Mouse (Mus musculus) kidney, adult 2 months (tissue): Measurements from ENCODE around the gene Plppr2. TPM values are rescaled to one million over a fixed set of nuclear protein-coding genes. Genes with fewer than 3 reads are reported as not detected.
A peak's percentile ranks its signal among the peaks of the same experiment; 100 is the strongest.

ENCODE experiments used
- DNase-seq: peaks from one replicate; pipeline ENCODE4 v3.0.0; 2021
- H3K27ac ChIP-seq: fragments of 200-500 bp; 2 replicates; pipeline ENCODE4 v1.5.1; 2012; ENCODE audit warnings: low read depth, low read length, control low read depth, inconsistent platforms; ENCODE audit not compliant: insufficient read depth
- H3K27me3 ChIP-seq: fragments of 200-500 bp; replicated peaks from 2 replicates; pipeline ENCODE4 v1.6.1; 2012; ENCODE audit warnings: mild to moderate bottlenecking, moderate library complexity, low read length, inconsistent platforms; ENCODE audit not compliant: control insufficient read depth, insufficient read depth
- H3K36me3 ChIP-seq: fragments of 200-500 bp; 2 replicates; pipeline ENCODE4 v1.6.1; 2012; ENCODE audit warnings: mild to moderate bottlenecking, moderate library complexity, low read length, inconsistent platforms; ENCODE audit not compliant: control insufficient read depth, insufficient read depth
- H3K4me1 ChIP-seq: fragments of 200-500 bp; 2 replicates; pipeline ENCODE4 v1.6.1; 2011; ENCODE audit warnings: low read length; ENCODE audit not compliant: control insufficient read depth, insufficient read depth
- H3K4me3 ChIP-seq: fragments of 200-500 bp; 2 replicates; pipeline ENCODE4 v1.5.1; 2011; ENCODE audit warnings: mild to moderate bottlenecking, low read depth, low read length, control low read depth; ENCODE audit not compliant: insufficient read depth
- CTCF ChIP-seq: fragments of 200-500 bp; conservative IDR thresholded peaks from 2 replicates; pipeline ENCODE4 v1.5.1; 2011; ENCODE audit warnings: low read depth, mild to moderate bottlenecking, control low read depth, low read length, moderate library complexity, mixed read lengths; ENCODE audit not compliant: insufficient read depth, insufficient read length
- POLR2A ChIP-seq: fragments of 200-500 bp; IDR thresholded peaks from one replicate; pipeline ENCODE4 v1.6.1; 2011; ENCODE audit warnings: low read depth, low read length, control low read depth
- WGBS: fragments of 180-500 bp; shearing (Covaris S2); methylation state at CpG from one replicate; pipeline ENCODE4 v1.1.7; 2018; 5-methylcytosine and 5-hydroxymethylcytosine counted together
- polyA plus RNA-seq: library from polyadenylated mRNA; depleted of rRNA; stranded (reverse); fragments of >200 nt; gene quantifications from 2 replicates; pipeline ENCODE4 v1.2.3, GENCODE M21; 2012

The Plppr2 gene
- polyA plus RNA-seq, 1 experiment, result 6.0 TPM

DNA sequence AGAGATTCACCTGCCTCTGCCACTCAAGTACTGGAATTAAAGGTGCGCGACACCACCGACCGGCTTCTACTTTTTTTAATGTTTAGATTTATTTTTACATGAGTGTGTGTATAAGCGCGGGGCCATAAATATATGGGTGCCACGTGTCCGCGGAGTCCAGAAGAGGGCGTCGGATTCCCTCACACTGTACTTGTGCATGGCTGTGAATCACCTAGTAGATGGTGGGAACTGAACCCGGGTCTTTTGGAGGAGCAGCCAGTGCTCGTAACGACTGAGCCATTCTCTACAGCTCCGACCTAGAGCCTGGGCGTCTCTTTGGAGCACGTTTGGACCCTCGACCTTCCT, 18.4 kb downstream of the Plppr2 start:
- Histone ChIP-seq H3K4me1 (peaks cover 4% of the 10 kb centered on the region), H3K36me3 (no peaks in the 10 kb centered on the region), H3K27me3 (no peaks in the 10 kb centered on the region), H3K27ac (peak overlapping the region; percentile 68; the same call in 1 of the 2 replicates), H3K4me3 (peak overlapping the region; percentile 60)
- TF ChIP-seq CTCF (peak; percentile 42), POLR2A (no peak)
- under 1% methylated on average over 18 of the region's 18 CpGs for WGBS
- DNase-seq, result no peak

DNA sequence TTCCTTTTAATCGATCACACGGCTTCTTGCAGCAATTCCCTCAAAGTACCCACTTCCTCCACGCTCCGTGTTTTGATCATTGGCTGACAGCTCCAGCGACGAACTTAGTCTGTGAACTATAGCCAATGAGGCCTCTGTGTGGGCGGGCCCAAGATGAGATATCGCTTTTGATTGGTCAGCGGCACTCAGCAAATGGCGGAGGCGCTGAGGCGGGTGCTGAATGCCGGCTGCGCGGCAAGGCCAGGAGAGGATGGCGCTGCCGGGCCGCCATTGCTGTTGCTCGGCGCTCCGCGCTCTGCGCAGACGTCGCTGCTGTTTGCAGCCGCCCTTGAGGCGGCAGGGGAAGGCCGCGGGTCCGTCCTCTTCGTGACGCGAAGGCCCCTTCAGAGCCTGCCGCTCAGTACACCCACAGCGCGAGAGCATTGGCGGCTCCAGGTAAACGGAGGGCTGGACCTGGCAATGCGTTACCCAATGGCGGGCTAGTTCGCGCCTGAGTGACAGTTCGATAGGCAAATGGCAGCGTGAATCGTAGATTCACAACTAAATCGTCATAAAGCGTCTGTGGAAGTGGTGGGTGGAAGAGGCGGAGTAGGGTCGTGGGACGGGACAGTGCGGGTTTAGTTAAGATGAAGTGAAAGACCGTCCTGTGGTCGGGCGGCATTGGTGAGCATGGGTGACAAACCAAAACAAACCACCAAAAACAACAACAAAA, 18.9 kb downstream of the Plppr2 start, which contains the start of gene Swsap1:
Swsap1 (plus strand) TSS at position 186 of the 712 bp plus-strand sequence.
- TF ChIP-seq POLR2A, result peak; percentile 18
- TF ChIP-seq CTCF, result no peak
- Histone ChIP-seq H3K4me3 (peak within 1 kb of the TSS; percentile 64), H3K36me3 (no peaks in the 10 kb centered on the region), H3K27me3 (no peaks in the 10 kb centered on the region), H3K27ac (peak within 1 kb of the TSS; percentile 91), H3K4me1 (peaks cover 7% of the 10 kb centered on the region)
- DNase-seq, result peak; percentile 99
- WGBS, result under 1% methylated on average over 54 of the region's 54 CpGs

DNA sequence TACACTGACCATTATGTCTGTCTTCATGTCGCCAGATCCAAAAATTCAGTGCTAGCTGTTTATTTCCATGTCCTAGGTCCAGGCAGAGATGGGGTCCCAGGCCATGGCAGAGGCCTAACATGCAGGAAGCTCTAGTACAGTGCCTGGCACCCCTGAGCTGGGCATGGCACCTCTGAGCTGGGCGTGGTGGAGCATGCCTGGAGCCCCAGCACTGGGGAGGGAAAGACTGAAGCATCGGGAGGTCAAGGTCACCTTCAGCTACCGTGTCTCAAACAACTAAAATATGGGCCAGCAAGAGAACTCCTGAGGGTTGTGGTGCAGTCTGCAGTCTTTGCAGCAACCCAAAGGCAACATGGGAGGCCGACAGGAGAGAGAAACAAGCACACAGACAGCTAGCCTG, 21.5 kb downstream of the Plppr2 start:
- H3K27me3 ChIP-seq, result no peaks in the 10 kb centered on the region
- 71% methylated on average over 5 of the region's 5 CpGs for WGBS
- peaks cover 7% of the 10 kb centered on the region for H3K4me1 ChIP-seq
- no peak for DNase-seq
- H3K27ac ChIP-seq, result no peak overlapping the region
- TF ChIP-seq POLR2A (no peak), CTCF (no peak)
- no peaks in the 10 kb centered on the region for H3K36me3 ChIP-seq
- no peak overlapping the region for H3K4me3 ChIP-seq

- TF ChIP-seq POLR2A (no peak), CTCF (no peak)
- peak overlapping the region; percentile 75; the same call in 1 of the 2 replicates for H3K27ac ChIP-seq
- no peak overlapping the region for H3K4me3 ChIP-seq
- H3K4me1 ChIP-seq, result peaks cover 7% of the 10 kb centered on the region
- WGBS, result 88% methylated on average over 7 of the region's 7 CpGs
- H3K27me3 ChIP-seq, result no peaks in the 10 kb centered on the region
- H3K36me3 ChIP-seq, result no peaks in the 10 kb centered on the region
- DNase-seq, result no peak
These were observed 22.4 kb downstream of the Plppr2 start for GRCm38 (mm10) chr9:21959244-21959643.

- DNase-seq, result peak; percentile 70
- H3K36me3 ChIP-seq, result no peaks in the 10 kb centered on the region
- H3K4me3 ChIP-seq, result no peak overlapping the region
- H3K27ac ChIP-seq, result peak overlapping the region; percentile 95
- 32% methylated on average over 9 of the region's 9 CpGs for WGBS
- TF ChIP-seq POLR2A (no peak), CTCF (no peak)
- peaks cover 7% of the 10 kb centered on the region for H3K4me1 ChIP-seq
- no peaks in the 10 kb centered on the region for H3K27me3 ChIP-seq
These were observed 23.3 kb downstream of the Plppr2 start for GRCm38 (mm10) chr9:21960135-21960534.

DNA sequence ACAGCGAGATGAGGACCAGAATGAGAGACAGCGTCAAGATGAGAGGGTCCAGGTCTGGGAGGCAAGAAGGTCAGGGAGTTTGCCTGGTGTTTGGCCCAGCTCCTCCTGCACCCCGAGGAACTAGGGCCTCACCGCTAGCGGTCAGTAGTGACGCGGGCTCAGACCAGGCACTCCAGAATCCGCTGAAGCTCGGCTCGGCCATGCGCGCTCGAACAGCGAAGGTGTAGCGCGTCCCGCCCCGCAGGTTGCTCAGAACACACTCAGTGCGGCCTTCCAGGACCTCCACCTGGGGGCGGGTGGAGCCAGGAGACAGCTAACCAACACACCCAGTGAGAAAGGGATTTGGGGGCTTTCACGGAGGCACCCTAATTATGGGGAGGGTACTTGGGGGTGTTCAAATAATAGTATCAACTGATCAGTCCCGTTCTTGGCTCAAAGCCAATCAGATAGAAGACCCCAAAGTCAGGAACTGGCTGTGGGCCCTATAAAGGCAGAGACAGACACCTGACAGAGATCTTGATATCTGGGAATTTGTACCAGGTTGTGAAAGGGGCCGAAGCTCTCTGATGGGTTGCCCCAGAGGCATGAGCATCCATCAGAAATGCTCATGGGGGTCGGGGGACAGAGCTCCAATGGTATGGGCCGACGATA, 23.9 kb downstream of the Plppr2 start:
- DNase-seq, result peak; percentile 60

DNA sequence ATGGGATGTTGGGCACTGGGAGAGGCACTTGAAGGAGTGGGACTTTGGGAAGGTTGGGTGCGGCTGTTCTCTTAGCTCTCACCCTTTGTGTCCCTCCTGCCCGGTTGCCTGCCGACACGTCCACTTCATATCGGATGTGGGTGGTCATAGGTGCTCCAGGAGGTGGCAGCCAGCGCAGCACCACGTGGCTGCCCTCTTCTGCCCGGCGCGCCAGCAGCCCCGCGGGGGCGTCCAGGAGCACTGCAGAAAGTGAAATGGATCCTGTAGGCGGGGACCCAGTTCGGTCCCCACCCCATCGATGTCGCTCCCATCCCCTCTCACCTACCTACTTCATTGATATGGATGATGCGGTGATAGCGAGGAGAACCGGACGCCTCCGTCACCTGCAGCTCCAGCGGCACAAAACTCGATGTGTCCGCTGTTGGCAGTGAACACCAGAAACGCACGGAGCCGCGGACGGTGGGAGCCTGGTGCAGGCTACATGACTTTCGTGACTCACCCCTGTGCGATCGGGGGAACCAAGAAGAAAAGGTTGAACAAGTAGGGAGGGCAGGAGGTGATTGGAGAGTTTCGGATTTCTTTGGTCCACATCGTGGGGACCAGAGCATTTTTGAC, 24.6 kb downstream of the Plppr2 start:
- DNase-seq, result no peak
- no peaks in the 10 kb centered on the region for H3K27me3 ChIP-seq
- peaks cover 4% of the 10 kb centered on the region for H3K4me1 ChIP-seq
- peak overlapping the region; percentile 42; the same call in 1 of the 2 replicates for H3K4me3 ChIP-seq
- no peak overlapping the region for H3K27ac ChIP-seq
- H3K36me3 ChIP-seq, result no peaks in the 10 kb centered on the region
- no peak for TF ChIP-seq POLR2A
- no peak for TF ChIP-seq CTCF
- 4% methylated on average over 35 of the region's 35 CpGs for WGBS

More for the DNA sequence above, 23.9 kb downstream of the Plppr2 start:
- 20% methylated on average over 26 of the region's 26 CpGs for WGBS
- Histone ChIP-seq H3K27me3 (no peaks in the 10 kb centered on the region), H3K4me3 (no peak overlapping the region), H3K36me3 (no peaks in the 10 kb centered on the region), H3K4me1 (peaks cover 7% of the 10 kb centered on the region), H3K27ac (peak overlapping the region; percentile 95)
- TF ChIP-seq POLR2A, result no peak
- no peak for TF ChIP-seq CTCF
